Mouse (Mus musculus): ENCODE measurements at regions not wholly inside any gene's neighbourhood (a gene's known extent, or its start where the extent isn't known, plus 50 kb on each side); places are given as distances from the start of the nearest gene placed in this dataset.

- no peak for ATAC-seq (ENCODE audit: insufficient number of reproducible peaks, insufficient read depth, low FRiP score, low TSS enrichment)
- no peaks in the 10 kb centered on the region for H3K36me3 ChIP-seq
- H3K4me2 ChIP-seq (replicated peaks) = no peak overlapping the region
- H3K4me1 ChIP-seq = peaks cover 22% of the 10 kb centered on the region
- no peak overlapping the region for H3K4me3 ChIP-seq
- H3K27me3 ChIP-seq = peaks cover 3% of the 10 kb centered on the region; the same call in 1 of the 2 replicates
- no peak overlapping the region for H3K9ac ChIP-seq
- WGBS = 39% methylated on average over 14 of the region's 14 CpGs
- H3K9me3 ChIP-seq = no peaks in the 10 kb centered on the region
- peak overlapping the region; percentile 36; the same call in 1 of the 2 replicates for H3K27ac ChIP-seq
These were observed 190.7 kb downstream of the Bcl11b start for GRCm38 (mm10) chr12:107812549-107813335.

- no peaks in the 10 kb centered on the region for H3K36me3 ChIP-seq
- ATAC-seq (ENCODE audit: insufficient number of reproducible peaks, insufficient read depth, low FRiP score, low TSS enrichment) = no peak
- 83% methylated on average over 7 of the region's 7 CpGs for WGBS
- no peak overlapping the region for H3K9ac ChIP-seq
- no peak overlapping the region for H3K4me3 ChIP-seq
- H3K9me3 ChIP-seq = no peaks in the 10 kb centered on the region
- H3K4me1 ChIP-seq = peaks cover 13% of the 10 kb centered on the region; the same call in 1 of the 2 replicates
- H3K27ac ChIP-seq = no peak overlapping the region
- no peaks in the 10 kb centered on the region for H3K27me3 ChIP-seq
- no peak overlapping the region for H3K4me2 ChIP-seq (replicated peaks)
These were observed 188.5 kb downstream of the Bcl11b start for GRCm38 (mm10) chr12:107814926-107815325.

GRCm38 (mm10) chr12:107823768-107824394, 179.5 kb downstream of the Bcl11b start:
- Histone ChIP-seq H3K4me2 (replicated peaks) (no peak overlapping the region), H3K4me1 (no peaks in the 10 kb centered on the region), H3K36me3 (no peaks in the 10 kb centered on the region), H3K4me3 (no peak overlapping the region), H3K9ac (no peak overlapping the region), H3K9me3 (no peaks in the 10 kb centered on the region), H3K27me3 (no peaks in the 10 kb centered on the region), H3K27ac (no peak overlapping the region)
- no peak for ATAC-seq (ENCODE audit: insufficient number of reproducible peaks, insufficient read depth, low FRiP score, low TSS enrichment)
- WGBS = 87% methylated on average over 5 of the region's 5 CpGs

GRCm38 (mm10) chr12:107825921-107826320, 177.5 kb downstream of the Bcl11b start:
- H3K4me3 ChIP-seq = no peak overlapping the region
- WGBS = 90% methylated on average over 4 of the region's 4 CpGs

GRCm38 (mm10) chr12:107831400-107832128, 171.8 kb downstream of the Bcl11b start:
- no peaks in the 10 kb centered on the region for H3K36me3 ChIP-seq
- H3K4me1 ChIP-seq = 0 out of 2 replicates have a peak, but pooled peaks cover 4% of the 10 kb centered on the region
- no peaks in the 10 kb centered on the region for H3K27me3 ChIP-seq
- H3K4me2 ChIP-seq (replicated peaks) = no peak overlapping the region
- no peak for ATAC-seq (ENCODE audit: insufficient number of reproducible peaks, insufficient read depth, low FRiP score, low TSS enrichment)
- H3K27ac ChIP-seq = no peak overlapping the region
- peak overlapping the region; percentile 27; the same call in 1 of the 2 replicates for H3K9ac ChIP-seq
- 41% methylated on average over 13 of the region's 13 CpGs for whole genome bisulfite sequencing
- no peak overlapping the region for H3K4me3 ChIP-seq
- H3K9me3 ChIP-seq = no peaks in the 10 kb centered on the region

More at GRCm38 (mm10) chr12:107825921-107826320, 177.5 kb downstream of the Bcl11b start:
- no peak for ATAC-seq (ENCODE audit: insufficient number of reproducible peaks, insufficient read depth, low FRiP score, low TSS enrichment)
- H3K9ac ChIP-seq = no peak overlapping the region
- H3K4me1 ChIP-seq = no peaks in the 10 kb centered on the region
- H3K36me3 ChIP-seq = no peaks in the 10 kb centered on the region
- no peak overlapping the region for H3K27ac ChIP-seq
- no peak overlapping the region for H3K4me2 ChIP-seq (replicated peaks)
- H3K9me3 ChIP-seq = no peaks in the 10 kb centered on the region
- H3K27me3 ChIP-seq = no peaks in the 10 kb centered on the region

- Histone ChIP-seq H3K36me3 (no peaks in the 10 kb centered on the region), H3K9me3 (no peaks in the 10 kb centered on the region), H3K4me1 (0 out of 2 replicates have a peak, but pooled peaks cover 4% of the 10 kb centered on the region), H3K4me3 (no peak overlapping the region), H3K27me3 (no peaks in the 10 kb centered on the region), H3K9ac (no peak overlapping the region), H3K27ac (no peak overlapping the region), H3K4me2 (replicated peaks) (no peak overlapping the region)
- 95% methylated on average over 8 of the region's 8 CpGs for WGBS
- ATAC-seq (ENCODE audit: insufficient number of reproducible peaks, insufficient read depth, low FRiP score, low TSS enrichment) = no peak
These were observed 170.4 kb downstream of the Bcl11b start for GRCm38 (mm10) chr12:107833001-107833400.

- 89% methylated on average over 5 of the region's 5 CpGs for WGBS
- H3K9ac ChIP-seq = no peak overlapping the region
- ATAC-seq (ENCODE audit: insufficient number of reproducible peaks, insufficient read depth, low FRiP score, low TSS enrichment) = no peak
- 0 out of 2 replicates have a peak, but pooled peaks cover 4% of the 10 kb centered on the region for H3K4me1 ChIP-seq
- no peaks in the 10 kb centered on the region for H3K36me3 ChIP-seq
- H3K27ac ChIP-seq = no peak overlapping the region
- H3K9me3 ChIP-seq = no peaks in the 10 kb centered on the region
- no peak overlapping the region for H3K4me3 ChIP-seq
- H3K27me3 ChIP-seq = no peaks in the 10 kb centered on the region
- H3K4me2 ChIP-seq (replicated peaks) = no peak overlapping the region
These were observed 168.9 kb downstream of the Bcl11b start for GRCm38 (mm10) chr12:107834512-107834911.

- H3K27ac ChIP-seq = no peak overlapping the region
- H3K27me3 ChIP-seq = no peaks in the 10 kb centered on the region
- ATAC-seq (ENCODE audit: insufficient number of reproducible peaks, insufficient read depth, low FRiP score, low TSS enrichment) = no peak
- no peak overlapping the region for H3K9ac ChIP-seq
- H3K9me3 ChIP-seq = no peaks in the 10 kb centered on the region
- no peaks in the 10 kb centered on the region for H3K4me1 ChIP-seq
- H3K36me3 ChIP-seq = no peaks in the 10 kb centered on the region
- no peak overlapping the region for H3K4me3 ChIP-seq
- WGBS = 84% methylated on average over 12 of the region's 12 CpGs
- H3K4me2 ChIP-seq (replicated peaks) = no peak overlapping the region
These were observed 165.7 kb downstream of the Bcl11b start for GRCm38 (mm10) chr12:107837741-107838140.

GRCm38 (mm10) chr12:107844631-107845030, 158.8 kb downstream of the Bcl11b start:
- Histone ChIP-seq H3K9ac (no peak overlapping the region), H3K27ac (no peak overlapping the region), H3K4me2 (replicated peaks) (no peak overlapping the region), H3K4me1 (no peaks in the 10 kb centered on the region), H3K27me3 (no peaks in the 10 kb centered on the region), H3K4me3 (no peak overlapping the region), H3K9me3 (no peaks in the 10 kb centered on the region), H3K36me3 (no peaks in the 10 kb centered on the region)
- ATAC-seq (ENCODE audit: insufficient number of reproducible peaks, insufficient read depth, low FRiP score, low TSS enrichment) = no peak
- WGBS = 88% methylated on average over 5 of the region's 5 CpGs

- Histone ChIP-seq H3K4me3 (no peak overlapping the region), H3K4me1 (no peaks in the 10 kb centered on the region), H3K36me3 (no peaks in the 10 kb centered on the region), H3K27me3 (no peaks in the 10 kb centered on the region), H3K9ac (no peak overlapping the region), H3K9me3 (no peaks in the 10 kb centered on the region), H3K4me2 (replicated peaks) (no peak overlapping the region), H3K27ac (no peak overlapping the region)
- no peak for ATAC-seq (ENCODE audit: insufficient number of reproducible peaks, insufficient read depth, low FRiP score, low TSS enrichment)
- 90% methylated on average over 7 of the region's 7 CpGs for WGBS
These were observed 152.8 kb downstream of the Bcl11b start for GRCm38 (mm10) chr12:107850591-107850990.

GRCm38 (mm10) chr12:107852921-107853320, 150.5 kb downstream of the Bcl11b start:
- Histone ChIP-seq H3K36me3 (no peaks in the 10 kb centered on the region), H3K27me3 (no peaks in the 10 kb centered on the region), H3K4me2 (replicated peaks) (no peak overlapping the region), H3K9ac (no peak overlapping the region), H3K27ac (no peak overlapping the region), H3K9me3 (no peaks in the 10 kb centered on the region), H3K4me1 (no peaks in the 10 kb centered on the region), H3K4me3 (no peak overlapping the region)
- WGBS = 60% methylated on average over 7 of the region's 7 CpGs
- no peak for ATAC-seq (ENCODE audit: insufficient number of reproducible peaks, insufficient read depth, low FRiP score, low TSS enrichment)

Measured in embryonic facial prominence, embryonic 12.5 days (tissue).